Mouse (Mus musculus) stomach, embryonic 16.5 days (tissue): ENCODE measurements around the gene Scube3. TPM values are rescaled to one million over a fixed set of nuclear protein-coding genes. Genes with fewer than 3 reads are reported as not detected.
A peak's percentile ranks its signal among the peaks of the same experiment; 100 is the strongest.
"Not testable (repeated sequence)": the region's sequence is repeated elsewhere in the genome, so short reads cannot be mapped to it uniquely, and the experiment has no call there.

Experiments used
- ATAC-seq: fragments of 200-750 bp; cut with Nextera tagmentation; 2 replicates; pipeline ENCODE4 v1.8.0; 2017; ENCODE audit warnings: moderate number of reproducible peaks, moderate TSS enrichment; ENCODE audit not compliant: insufficient read depth, low FRiP score
- H3K27ac ChIP-seq: fragments of 300-500 bp; sonication (generic); 2 replicates; pipeline ENCODE4 v1.5.1; 2014; ENCODE audit warnings: low read length
- H3K27me3 ChIP-seq: fragments of 300-500 bp; sonication (generic); 2 replicates; pipeline ENCODE4 v1.6.1; 2014; ENCODE audit warnings: low read length, control low read depth, mixed read lengths; ENCODE audit not compliant: control insufficient read depth, insufficient read depth
- H3K36me3 ChIP-seq: fragments of 300-500 bp; sonication (generic); 2 replicates; pipeline ENCODE4 v1.6.1; 2014; ENCODE audit warnings: low read length; ENCODE audit not compliant: control insufficient read depth, insufficient read depth
- H3K4me1 ChIP-seq: fragments of 300-500 bp; sonication (generic); 2 replicates; pipeline ENCODE4 v1.6.1; 2014; ENCODE audit warnings: low read length, control low read depth, mixed read lengths; ENCODE audit not compliant: control insufficient read depth, insufficient read depth
- H3K4me2 ChIP-seq: fragments of 300-500 bp; sonication (generic); 2 replicates; pipeline ENCODE4 v1.6.1; 2014; ENCODE audit warnings: low read depth, low read length, mixed read lengths
- H3K4me3 ChIP-seq: fragments of 300-500 bp; sonication (generic); replicated peaks from 2 replicates; pipeline ENCODE4 v1.5.1; 2014; ENCODE audit warnings: mild to moderate bottlenecking, low read length
- H3K9ac ChIP-seq: fragments of 300-500 bp; sonication (generic); 2 replicates; pipeline ENCODE4 v1.6.1; 2014; ENCODE audit warnings: low read length
- H3K9me3 ChIP-seq: fragments of 300-500 bp; sonication (generic); replicated peaks from 2 replicates; pipeline ENCODE4 v1.6.1; 2016; ENCODE audit warnings: low read length, control low read depth; ENCODE audit not compliant: control insufficient read depth
- WGBS: fragments of 180-500 bp; shearing (Covaris S2); extraction: QIAGEN DNeasy Blood & Tissue Kit; methylation state at CpG from one replicate; pipeline ENCODE4 v1.1.7; 2014; 5-methylcytosine and 5-hydroxymethylcytosine counted together
- polyA plus RNA-seq: library from polyadenylated mRNA; unstranded; fragments of >200 nt; fragmentation: Nextera tagmentation; extraction: Ambion mirVana; gene quantifications from 2 replicates; pipeline ENCODE4 v1.2.1, GENCODE M21; 2015

The Scube3 gene
- polyA plus RNA-seq, 1 experiment from 2014 or later: 1.3 TPM

DNA sequence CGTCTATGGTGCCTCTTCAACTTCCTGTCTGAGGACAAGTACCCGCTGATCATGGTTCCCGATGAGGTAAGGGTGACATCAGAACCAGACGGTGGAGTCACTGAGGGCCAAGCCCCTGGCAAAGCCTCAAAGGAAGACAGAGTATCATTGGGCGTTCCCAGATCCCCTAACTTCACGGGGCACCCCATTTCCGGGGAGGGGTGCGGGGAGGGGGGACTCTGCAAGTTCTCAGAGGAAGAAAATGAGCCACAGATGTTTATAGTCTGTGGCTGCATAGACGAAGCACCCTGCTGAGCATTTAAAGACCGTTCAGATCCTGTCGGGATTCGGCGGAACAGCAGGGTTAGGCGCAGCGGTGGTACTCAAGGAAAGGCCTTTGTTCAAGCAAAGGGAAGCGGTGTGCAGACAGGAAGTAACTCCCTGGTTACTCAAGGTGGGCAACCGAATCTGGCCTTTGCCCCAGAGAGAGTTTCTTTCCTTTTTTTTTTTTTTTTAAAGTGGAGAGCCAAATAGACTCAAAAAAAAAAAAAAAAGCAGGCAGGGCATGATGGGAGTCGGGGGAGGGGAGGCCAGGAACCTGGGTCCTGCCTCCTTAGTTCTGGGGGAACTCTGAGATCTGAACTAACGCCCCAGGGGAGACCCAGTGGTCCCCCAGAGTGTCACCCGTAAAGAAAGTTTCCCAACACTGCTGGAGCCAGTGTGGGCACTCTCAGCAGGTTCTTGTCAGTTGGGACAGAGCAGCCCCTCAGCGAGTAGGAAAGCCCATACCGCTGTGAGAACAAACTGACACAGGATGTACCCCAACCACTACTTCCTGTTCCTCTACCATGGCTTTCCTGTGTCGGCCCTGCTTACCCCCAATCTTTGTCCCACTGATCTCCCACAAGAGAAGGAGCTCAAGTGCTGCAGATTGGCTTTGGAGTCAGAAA is 76.0 kb downstream of the Scube3 start:
- H3K4me3 ChIP-seq: no peak overlapping the region
- H3K27ac ChIP-seq: peak overlapping the region; percentile 23; the same call in 1 of the 2 replicates
- WGBS: 26% methylated on average over 23 of the region's 23 CpGs
- ATAC-seq: 0 out of 2 replicates have a peak, but pooled peaks have one; percentile 14
- peak overlapping the region; percentile 25 for H3K4me2 ChIP-seq
- no peaks in the 10 kb centered on the region for H3K9me3 ChIP-seq
- no peaks in the 10 kb centered on the region for H3K27me3 ChIP-seq
- peak overlapping the region; percentile 27; the same call in 1 of the 2 replicates for H3K9ac ChIP-seq
- H3K36me3 ChIP-seq: no peaks in the 10 kb centered on the region
- H3K4me1 ChIP-seq: peaks cover 8% of the 10 kb centered on the region; the same call in 1 of the 2 replicates

DNA sequence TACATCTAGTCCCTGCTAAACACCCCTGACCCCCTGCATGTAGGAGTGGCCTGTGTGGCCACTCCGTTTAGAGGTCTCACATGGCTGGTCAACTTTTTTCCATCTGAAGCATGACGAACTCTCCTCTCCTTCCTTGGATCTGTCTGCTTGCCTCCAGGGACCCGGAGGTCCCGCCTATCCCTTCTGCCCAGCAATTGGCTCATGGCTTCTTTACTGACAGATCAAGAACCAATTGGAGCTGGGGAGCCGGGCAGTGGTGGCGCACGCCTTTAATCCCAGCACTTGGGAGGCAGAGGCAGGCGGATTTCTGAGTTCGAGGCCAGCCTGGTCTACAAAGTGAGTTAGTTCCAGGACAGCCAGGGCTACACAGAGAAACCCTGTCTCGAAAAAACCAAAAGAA is 80.5 kb downstream of the Scube3 start:
- ATAC-seq, H3K4me3 ChIP-seq, H3K9ac ChIP-seq, H3K27ac ChIP-seq, H3K27me3 ChIP-seq, H3K36me3 ChIP-seq, H3K9me3 ChIP-seq, H3K4me2 ChIP-seq: not testable (repeated sequence)
- 87% methylated on average over 10 of the region's 10 CpGs for WGBS
- H3K4me1 ChIP-seq: peaks cover 19% of the 10 kb centered on the region

GRCm38 (mm10) chr17:28223561-28224391 is 81.8 kb downstream of the Scube3 start:
- peak overlapping the region; percentile 85 for H3K9ac ChIP-seq
- H3K27me3 ChIP-seq: no peaks in the 10 kb centered on the region
- WGBS: 1% methylated on average over 45 of the region's 46 CpGs
- ATAC-seq: peak; percentile 94
- H3K9me3 ChIP-seq: no peaks in the 10 kb centered on the region
- H3K4me1 ChIP-seq: peaks cover 12% of the 10 kb centered on the region
- peak overlapping the region; percentile 65 for H3K4me3 ChIP-seq
- H3K4me2 ChIP-seq: peak overlapping the region; percentile 99
- H3K36me3 ChIP-seq: no peaks in the 10 kb centered on the region
- peak overlapping the region; percentile 91 for H3K27ac ChIP-seq

Other genes starting within 250 kb of the Scube3 start
- 14.5 and 15.3 TPM in 2 replicates for gene Anks1, start 232.8 kb upstream of the Scube3 start, polyA plus RNA-seq
- gene Taf11, start 232.3 kb upstream of the Scube3 start, polyA plus RNA-seq: 50.9 and 57.8 TPM in 2 replicates
- 1.1 and 1.9 TPM in 2 replicates for gene Tcp11, start 61.5 kb upstream of the Scube3 start, polyA plus RNA-seq
- gene Zfp523, start 35.0 kb downstream of the Scube3 start, polyA plus RNA-seq: 26.0 and 27.5 TPM in 2 replicates
- 8.5 and 8.8 TPM in 2 replicates for gene Def6, start 65.6 kb downstream of the Scube3 start, polyA plus RNA-seq
- 2.8 and 3.0 TPM in 2 replicates for gene Ppard, start 90.6 kb downstream of the Scube3 start, polyA plus RNA-seq
- 19.0 and 20.4 TPM in 2 replicates for gene Fance, start 171.4 kb downstream of the Scube3 start, polyA plus RNA-seq
- gene Rpl10a, start 186.3 kb downstream of the Scube3 start, polyA plus RNA-seq: 538 and 564 TPM in 2 replicates
- 11.8 and 12.3 TPM in 2 replicates for gene Tead3, start 208.7 kb downstream of the Scube3 start, polyA plus RNA-seq
- gene Tulp1, start 223.1 kb downstream of the Scube3 start, polyA plus RNA-seq: 4.6 and 5.4 TPM in 2 replicates